Mouse (Mus musculus) embryonic fibroblast, embryonic 13.5 days (primary cell): ENCODE measurements around the gene Galnt4.

Source experiments
- CTCF ChIP-seq: IDR thresholded peaks from 2 replicates; pipeline ENCODE4 v1.5.1; 2011; ENCODE audit warnings: mild to moderate bottlenecking, control low read depth, low read length, moderate library complexity, borderline replicate concordance; ENCODE audit not compliant: insufficient read depth
- POLR2A ChIP-seq: IDR thresholded peaks from 2 replicates; pipeline ENCODE4 v1.6.1; 2011; ENCODE audit warnings: low read depth, mild to moderate bottlenecking, control low read depth, low read length, moderate library complexity

DNA sequence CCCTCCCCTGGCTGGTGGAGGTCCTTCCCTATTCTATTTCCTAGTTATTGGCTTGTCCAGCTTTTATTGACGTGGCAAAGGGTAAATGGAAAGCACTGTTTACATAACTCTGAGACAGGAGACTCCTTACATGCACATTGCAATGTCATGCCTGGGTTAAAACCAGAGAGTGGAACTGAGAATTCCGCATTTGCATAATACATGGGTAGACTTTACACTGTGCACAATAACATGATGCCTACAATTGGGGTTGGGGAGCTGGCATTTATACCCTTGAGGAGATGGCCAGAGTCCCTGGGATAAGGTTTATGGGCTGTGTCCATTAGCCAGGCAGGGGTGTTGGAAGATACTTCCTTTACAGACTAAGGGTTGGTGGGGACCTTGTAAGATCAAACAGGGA lies 14.6 kb upstream of the Galnt4 start:
- TF ChIP-seq CTCF = no peak
- no peak for TF ChIP-seq POLR2A
